In genomic region chr10:81570238-81570800, GRCm38 (mm10) we compare ENCODE assay signal across 7 mouse cellular contexts. TPM values are rescaled to one million over a fixed set of nuclear protein-coding genes. Genes with fewer than 3 reads are reported as not detected.
A peak's percentile ranks its signal among the peaks of the same experiment; 100 is the strongest.
DNase-seq lines count a peak whose midpoint lies in the region; ATAC-seq and TF ChIP-seq lines count a peak whose summit lies in the region.

No protein-coding gene starts in this region.

- H3K4me2 ChIP-seq in neural tube, embryonic 11.5 days (ENCODE audit: low read depth): peak overlapping the region; percentile 47
- peak overlapping the region; percentile 68 for H3K4me2 ChIP-seq in embryonic facial prominence, embryonic 14.5 days (ENCODE audit: low read depth, low read length)
- H3K4me2 ChIP-seq in intestine, embryonic 16.5 days (ENCODE audit: low read depth, low read length): peak overlapping the region; percentile 84

- H3K27ac ChIP-seq in neural tube, embryonic 11.5 days (ENCODE audit: low read depth, low read length): 0 out of 2 replicates have a peak overlapping the region, but pooled peaks have one; percentile 23
- H3K27ac ChIP-seq in embryonic facial prominence, embryonic 14.5 days (replicated peaks; ENCODE audit: low read depth, low read length): peak overlapping the region; percentile 89
- peak overlapping the region; percentile 83 for H3K27ac ChIP-seq in intestine, embryonic 16.5 days (ENCODE audit: low read length)
- H3K27ac ChIP-seq in olfactory bulb, adult 2 months (ENCODE audit: insufficient read depth, low read depth, low read length): peak overlapping the region; percentile 12; the same call in 1 of the 2 replicates

- peak; percentile 33 for DNase-seq in neural tube, embryonic 11.5 days (ENCODE audit: low spot score)
- no peak for DNase-seq in neural tube, embryonic 10.5 days (ENCODE audit: extremely low spot score, low spot score)
- peak; percentile 92 for DNase-seq in embryonic facial prominence, embryonic 14.5 days (ENCODE audit: low spot score)
- no peak for DNase-seq in cerebellum, adult 18-20 months
- no peak for DNase-seq in left cerebral cortex, postnatal 25 days (ENCODE audit: low spot score in 2 of 2)

- peaks cover 46% of the 10 kb centered on the region for H3K27me3 ChIP-seq in neural tube, embryonic 11.5 days (ENCODE audit: control insufficient read depth, insufficient read depth, low read length)
- H3K27me3 ChIP-seq in embryonic facial prominence, embryonic 14.5 days (replicated peaks; ENCODE audit: control insufficient read depth, insufficient read depth, low read length): 0 out of 2 replicates have a peak, but pooled peaks cover 5% of the 10 kb centered on the region
- H3K27me3 ChIP-seq in intestine, embryonic 16.5 days (replicated peaks; ENCODE audit: control insufficient read depth, insufficient read depth, low read length): no peaks in the 10 kb centered on the region

- ATAC-seq in neural tube, embryonic 11.5 days (ENCODE audit: insufficient read depth, low FRiP score, low TSS enrichment): peak; percentile 17; the same call in 1 of the 2 replicates
- ATAC-seq in embryonic facial prominence, embryonic 14.5 days (ENCODE audit: low read depth): peak; percentile 19
- ATAC-seq in intestine, embryonic 16.5 days: peak; percentile 4

- H3K9ac ChIP-seq in neural tube, embryonic 11.5 days (ENCODE audit: low read length): no peak overlapping the region
- 0 out of 2 replicates have a peak overlapping the region, but pooled peaks have one; percentile 41 for H3K9ac ChIP-seq in embryonic facial prominence, embryonic 14.5 days (ENCODE audit: low read depth, low read length)
- peak overlapping the region; percentile 64 for H3K9ac ChIP-seq in intestine, embryonic 16.5 days (ENCODE audit: low read depth, low read length)

- intact Hi-C loops in left cerebral cortex, postnatal 25 days (cut with DNase I): loop anchor here (2.0 kb wide), 1 partner anchor 26 kb away; no protein-coding TSS in a partner anchor

- no peak for TF ChIP-seq POLR2A in olfactory bulb, adult 2 months (IDR thresholded peaks at IDR 0.05; ENCODE audit: insufficient read depth, low read depth, low read length)

- under 1% methylated on average over 10 of the region's 11 CpGs for WGBS in neural tube, embryonic 11.5 days
- 0% methylated on average over 8 of the region's 11 CpGs for whole genome bisulfite sequencing in embryonic facial prominence, embryonic 14.5 days
- 5% methylated on average over 10 of the region's 11 CpGs for WGBS in intestine, embryonic 16.5 days
- whole genome bisulfite sequencing in olfactory bulb, adult 2 months: 4% methylated on average over 11 of the region's 11 CpGs

- H3K4me3 ChIP-seq in neural tube, embryonic 11.5 days (ENCODE audit: low read depth, low read length): peak overlapping the region; percentile 26; the same call in 1 of the 2 replicates
- peak overlapping the region; percentile 38 for H3K4me3 ChIP-seq in embryonic facial prominence, embryonic 14.5 days (ENCODE audit: low read depth, low read length)
- peak overlapping the region; percentile 59 for H3K4me3 ChIP-seq in intestine, embryonic 16.5 days (ENCODE audit: low read length)
- H3K4me3 ChIP-seq in olfactory bulb, adult 2 months (ENCODE audit: insufficient read depth, low read depth, low read length): peak overlapping the region; percentile 53

- H3K4me1 ChIP-seq in neural tube, embryonic 11.5 days (ENCODE audit: control insufficient read depth, insufficient read depth, low read length): peaks cover 31% of the 10 kb centered on the region
- H3K4me1 ChIP-seq in embryonic facial prominence, embryonic 14.5 days (ENCODE audit: control insufficient read depth, insufficient read depth, low read length): peaks cover 56% of the 10 kb centered on the region
- peaks cover 57% of the 10 kb centered on the region for H3K4me1 ChIP-seq in intestine, embryonic 16.5 days (ENCODE audit: control insufficient read depth, insufficient read depth, low read length)
- peaks cover 50% of the 10 kb centered on the region for H3K4me1 ChIP-seq in olfactory bulb, adult 2 months (ENCODE audit: control insufficient read depth, insufficient read depth, low read length)

- H3K9me3 ChIP-seq in neural tube, embryonic 11.5 days (ENCODE audit: control insufficient read depth, low read length): no peaks in the 10 kb centered on the region
- no peaks in the 10 kb centered on the region for H3K9me3 ChIP-seq in embryonic facial prominence, embryonic 14.5 days (ENCODE audit: control insufficient read depth, low read length)
- H3K9me3 ChIP-seq in intestine, embryonic 16.5 days (ENCODE audit: control insufficient read depth, low read length): no peaks in the 10 kb centered on the region

- no peak for TF ChIP-seq CTCF in olfactory bulb, adult 2 months (IDR thresholded peaks at IDR 0.05; ENCODE audit: insufficient read depth, low read depth, low read length)

- H3K36me3 ChIP-seq in neural tube, embryonic 11.5 days (ENCODE audit: control insufficient read depth, insufficient read depth, low read length): peaks cover 5% of the 10 kb centered on the region
- H3K36me3 ChIP-seq in embryonic facial prominence, embryonic 14.5 days (ENCODE audit: control insufficient read depth, insufficient read depth, low read length): peaks cover 18% of the 10 kb centered on the region
- H3K36me3 ChIP-seq in intestine, embryonic 16.5 days (ENCODE audit: control insufficient read depth, insufficient read depth, low read length): peaks cover 12% of the 10 kb centered on the region

RNA-seq across cellular contexts. Expression of gene Tle2, which starts 4.0 kb away (rescaled TPM):
- 7.0 and 7.3 TPM in 2 replicates for polyA plus RNA-seq in neural tube, embryonic 11.5 days (2014; fragmentation: Nextera tagmentation; extraction: Ambion mirVana)
- 30.2 and 39.4 TPM in 2 replicates for polyA plus RNA-seq in embryonic facial prominence, embryonic 14.5 days (2014; fragmentation: Nextera tagmentation; extraction: Ambion mirVana)
- 12.6 and 13.6 TPM in 2 replicates for polyA plus RNA-seq in intestine, embryonic 16.5 days (2015; fragmentation: Nextera tagmentation; extraction: Ambion mirVana)
- not detected in 2 replicates for polyA plus RNA-seq in olfactory bulb, adult 2 months (2012; ENCODE audit: insufficient read depth, insufficient read length, low replicate concordance, missing spikeins)
- 10 to 100 TPM; 28.8 to 30.3 TPM for total RNA-seq in left cerebral cortex, postnatal 25 days (2021)

RNA-seq across cellular contexts. Expression of gene Aes, which starts 11.0 kb away (rescaled TPM):
- polyA plus RNA-seq in neural tube, embryonic 11.5 days (2014; fragmentation: Nextera tagmentation; extraction: Ambion mirVana): 266 and 278 TPM in 2 replicates
- polyA plus RNA-seq in embryonic facial prominence, embryonic 14.5 days (2014; fragmentation: Nextera tagmentation; extraction: Ambion mirVana): 387 and 412 TPM in 2 replicates
- polyA plus RNA-seq in intestine, embryonic 16.5 days (2015; fragmentation: Nextera tagmentation; extraction: Ambion mirVana): 473 and 518 TPM in 2 replicates
- polyA plus RNA-seq in olfactory bulb, adult 2 months (2012; ENCODE audit: insufficient read depth, insufficient read length, low replicate concordance, missing spikeins): 1,500 TPM in 1 of 2 replicates, not detected in the other
- 100 to 1,000 TPM; 630 to 638 TPM for total RNA-seq in left cerebral cortex, postnatal 25 days (2021)

RNA-seq across cellular contexts. Expression of gene Gna11, which starts 25.3 kb away (rescaled TPM):
- polyA plus RNA-seq in neural tube, embryonic 11.5 days (2014; fragmentation: Nextera tagmentation; extraction: Ambion mirVana): 74.6 and 78.8 TPM in 2 replicates
- 87.7 and 88.4 TPM in 2 replicates for polyA plus RNA-seq in embryonic facial prominence, embryonic 14.5 days (2014; fragmentation: Nextera tagmentation; extraction: Ambion mirVana)
- polyA plus RNA-seq in intestine, embryonic 16.5 days (2015; fragmentation: Nextera tagmentation; extraction: Ambion mirVana): 296 and 339 TPM in 2 replicates
- not detected in 2 replicates for polyA plus RNA-seq in olfactory bulb, adult 2 months (2012; ENCODE audit: insufficient read depth, insufficient read length, low replicate concordance, missing spikeins)
- 100 to 1,000 TPM; 101 to 107 TPM for total RNA-seq in left cerebral cortex, postnatal 25 days (2021)

RNA-seq across cellular contexts. Expression of gene Tle6, which starts 30.6 kb away (rescaled TPM):
- polyA plus RNA-seq in neural tube, embryonic 11.5 days (2014; fragmentation: Nextera tagmentation; extraction: Ambion mirVana): 6.4 and 7.0 TPM in 2 replicates
- 17.1 and 17.8 TPM in 2 replicates for polyA plus RNA-seq in embryonic facial prominence, embryonic 14.5 days (2014; fragmentation: Nextera tagmentation; extraction: Ambion mirVana)
- polyA plus RNA-seq in intestine, embryonic 16.5 days (2015; fragmentation: Nextera tagmentation; extraction: Ambion mirVana): 21.0 and 22.7 TPM in 2 replicates
- polyA plus RNA-seq in olfactory bulb, adult 2 months (2012; ENCODE audit: insufficient read depth, insufficient read length, low replicate concordance, missing spikeins): not detected in 2 replicates
- total RNA-seq in left cerebral cortex, postnatal 25 days (2021): 1 to 10 TPM; 4.2 to 5.8 TPM

RNA-seq across cellular contexts. Expression of gene BC025920, which starts 35.8 kb away (rescaled TPM):
- polyA plus RNA-seq in neural tube, embryonic 11.5 days (2014; fragmentation: Nextera tagmentation; extraction: Ambion mirVana): 0.43 and 0.80 TPM in 2 replicates
- polyA plus RNA-seq in embryonic facial prominence, embryonic 14.5 days (2014; fragmentation: Nextera tagmentation; extraction: Ambion mirVana): 0.20 and 0.61 TPM in 2 replicates
- 0.61 and 1.2 TPM in 2 replicates for polyA plus RNA-seq in intestine, embryonic 16.5 days (2015; fragmentation: Nextera tagmentation; extraction: Ambion mirVana)
- not detected in 2 replicates for polyA plus RNA-seq in olfactory bulb, adult 2 months (2012; ENCODE audit: insufficient read depth, insufficient read length, low replicate concordance, missing spikeins)
- 1 to 10 TPM; 3.1 to 3.8 TPM for total RNA-seq in left cerebral cortex, postnatal 25 days (2021)

Comparison
In these comparisons a context has a peak if more than half of its experiments do, and no peak if none do; other contexts are left out.
1. DNase-seq: peak in neural tube, embryonic 11.5 days (single experiment) and embryonic facial prominence, embryonic 14.5 days (single experiment); none in neural tube, embryonic 10.5 days (single experiment), cerebellum, adult 18-20 months (0 of 2) and left cerebral cortex, postnatal 25 days (0 of 2).
2. H3K27ac ChIP-seq: peak in every context shown above with its lines; median percentile 89 in embryonic facial prominence, embryonic 14.5 days; 83 in intestine, embryonic 16.5 days; 23 in neural tube, embryonic 11.5 days; 12 in olfactory bulb, adult 2 months.
3. Peak in every context shown above with its lines, with median percentiles within 50 percentile points of each other: ATAC-seq, H3K4me2 ChIP-seq and H3K4me3 ChIP-seq.